Mouse (Mus musculus): ENCODE measurements around the gene Exoc7.

GRCm38 (mm10) chr11:116285770-116286191 is 21.3 kb downstream of the Exoc7 start:
- no peak for TF ChIP-seq CTCF (conservative IDR thresholded peaks at IDR 0.05; ENCODE audit: low read length)
- no peak for TF ChIP-seq POU5F1 (IDR thresholded peaks at IDR 0.05; ENCODE audit: borderline replicate concordance, low read length)

All from E14TG2a.4 (cell line).